Mouse (Mus musculus): ENCODE data around the gene Fbxw8. TPM values are rescaled to one million over a fixed set of nuclear protein-coding genes. Genes with fewer than 3 reads are reported as not detected.

Gene Fbxw8
- 42.0 and 45.0 TPM in 2 replicates for polyA plus RNA-seq (2016; fragmentation: Nextera tagmentation; extraction: Ambion mirVana)

- Histone ChIP-seq H3K4me2 (replicated peaks) (peak within 1 kb of the TSS; percentile 84), H3K4me3 (peak within 1 kb of the TSS; percentile 84), H3K9ac (peak within 1 kb of the TSS; percentile 92), H3K9me3 (replicated peaks) (no peaks in the 10 kb centered on the region), H3K27ac (peak within 1 kb of the TSS; percentile 80), H3K36me3 (no peaks in the 10 kb centered on the region), H3K4me1 (peaks cover 19% of the 10 kb centered on the region), H3K27me3 (peaks cover 4% of the 10 kb centered on the region; the same call in 1 of the 2 replicates)
- ATAC-seq (ENCODE audit: low FRiP score) = peak; percentile 88
- under 1% methylated on average over 65 of the region's 67 CpGs for WGBS
Measured at GRCm38 (mm10) chr5:118154839-118155564, at the start of gene Fbxw8. Gene Fbxw8, minus strand, starts transcription at chr5:118155464.

DNA sequence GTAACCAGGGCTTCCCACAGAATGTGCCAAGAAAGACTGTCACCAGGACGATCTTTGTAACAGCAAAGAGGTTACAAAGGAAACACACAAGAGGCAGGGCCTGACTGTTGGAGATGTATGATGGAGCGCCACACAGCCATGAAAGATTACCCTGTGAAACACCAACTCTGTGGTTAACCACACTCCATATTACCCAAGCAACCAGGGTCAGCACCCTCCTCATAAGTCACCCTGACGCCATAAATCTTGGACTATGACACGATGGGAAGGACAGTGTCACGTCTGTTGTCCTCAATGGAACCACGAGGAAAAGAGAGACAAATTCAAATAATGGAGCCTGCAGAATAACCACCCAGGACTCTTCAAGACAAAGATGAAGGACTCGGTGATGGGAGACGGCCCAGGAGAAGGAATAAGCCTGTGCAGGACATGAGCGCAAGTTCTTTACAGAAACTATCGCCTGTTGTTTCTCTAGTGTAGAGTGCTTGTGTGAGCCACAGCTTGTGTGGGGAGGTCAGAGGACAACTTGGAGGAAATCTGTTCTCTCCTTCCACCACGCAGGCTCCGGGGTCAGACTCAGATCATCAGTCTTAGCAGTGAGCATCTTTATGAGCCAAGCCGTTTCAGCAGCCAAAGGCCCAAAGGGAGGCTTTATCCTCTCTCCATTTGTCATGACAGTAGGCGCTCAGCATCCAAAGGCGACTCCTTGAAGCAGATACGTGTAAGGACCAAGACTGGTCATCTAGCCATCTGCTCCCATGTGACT lies 49.6 kb upstream of the Fbxw8 start:
- 60% methylated on average over 16 of the region's 16 CpGs for WGBS
- no peak for ATAC-seq (ENCODE audit: low FRiP score)
- peaks cover 24% of the 10 kb centered on the region for H3K4me1 ChIP-seq

DNA sequence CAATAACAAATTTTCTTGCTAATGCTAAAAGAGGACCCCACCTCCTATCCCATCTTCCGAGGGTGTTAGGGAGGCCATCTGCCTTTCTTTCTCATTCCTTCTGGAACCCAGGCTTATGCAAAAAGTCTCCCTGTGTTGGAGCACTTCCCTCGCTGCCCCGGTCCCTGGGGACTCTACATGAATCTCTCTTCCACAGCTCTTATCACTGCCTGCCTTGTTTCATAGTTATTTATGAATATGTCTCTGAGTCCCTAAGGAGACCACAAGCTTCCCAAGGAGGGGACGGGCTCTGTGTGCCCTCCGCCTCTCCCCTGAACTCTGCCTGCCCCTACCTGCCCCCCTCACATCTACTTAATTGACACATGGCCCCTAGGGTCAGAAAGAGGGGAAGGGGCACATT lies 44.4 kb upstream of the Fbxw8 start:
- H3K4me2 ChIP-seq (replicated peaks) = no peak overlapping the region
- no peaks in the 10 kb centered on the region for H3K9me3 ChIP-seq (replicated peaks)
- no peak overlapping the region for H3K9ac ChIP-seq
- peaks cover 20% of the 10 kb centered on the region; the same call in 1 of the 2 replicates for H3K36me3 ChIP-seq
- 58% methylated on average over 5 of the region's 5 CpGs for WGBS
- H3K27me3 ChIP-seq = no peaks in the 10 kb centered on the region; the same call in 1 of the 2 replicates
- no peak overlapping the region for H3K4me3 ChIP-seq
- no peak for ATAC-seq (ENCODE audit: low FRiP score)
- H3K4me1 ChIP-seq = peaks cover 7% of the 10 kb centered on the region
- H3K27ac ChIP-seq = no peak overlapping the region

More for the DNA sequence above, 49.6 kb upstream of the Fbxw8 start:
- H3K36me3 ChIP-seq = peaks cover 19% of the 10 kb centered on the region; the same call in 1 of the 2 replicates
- H3K9me3 ChIP-seq (replicated peaks) = no peaks in the 10 kb centered on the region
- H3K9ac ChIP-seq = no peak overlapping the region
- no peaks in the 10 kb centered on the region; the same call in 1 of the 2 replicates for H3K27me3 ChIP-seq
- H3K4me2 ChIP-seq (replicated peaks) = no peak overlapping the region
- 0 out of 2 replicates have a peak overlapping the region, but pooled peaks have one; percentile 23 for H3K27ac ChIP-seq
- no peak overlapping the region for H3K4me3 ChIP-seq

DNA sequence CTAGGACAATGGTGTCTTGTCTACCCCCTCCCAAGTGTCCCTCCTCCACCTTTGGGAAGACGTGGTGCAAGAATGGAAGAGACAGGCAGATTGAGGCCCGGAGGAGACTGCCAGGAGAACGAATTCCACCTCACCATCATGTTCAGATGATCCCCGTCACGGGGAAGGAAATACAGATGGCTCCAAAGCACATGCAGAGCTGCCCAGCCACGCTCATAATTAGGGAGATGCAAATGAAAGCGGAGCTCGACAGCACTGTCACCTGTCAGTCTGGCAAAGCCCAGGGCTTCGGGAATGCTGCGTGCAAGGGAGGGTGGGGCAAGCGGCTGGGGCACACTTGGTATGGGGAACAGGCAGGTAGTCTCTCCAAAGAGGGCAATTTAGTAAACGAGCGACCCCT lies 42.2 kb upstream of the Fbxw8 start:
- Histone ChIP-seq H3K36me3 (peaks cover 18% of the 10 kb centered on the region; the same call in 1 of the 2 replicates), H3K9me3 (replicated peaks) (no peaks in the 10 kb centered on the region), H3K4me3 (no peak overlapping the region), H3K4me2 (replicated peaks) (no peak overlapping the region), H3K27ac (no peak overlapping the region), H3K9ac (no peak overlapping the region), H3K27me3 (peaks cover 3% of the 10 kb centered on the region; the same call in 1 of the 2 replicates), H3K4me1 (peaks cover 16% of the 10 kb centered on the region)
- ATAC-seq (ENCODE audit: low FRiP score) = no peak
- whole genome bisulfite sequencing = 77% methylated on average over 13 of the region's 13 CpGs

GRCm38 (mm10) chr5:118192221-118192620 lies 37.0 kb upstream of the Fbxw8 start:
- 21% methylated on average over 18 of the region's 18 CpGs for WGBS
- no peak overlapping the region for H3K27ac ChIP-seq
- H3K4me2 ChIP-seq (replicated peaks) = 0 out of 2 replicates have a peak overlapping the region, but pooled peaks have one; percentile 26
- peak overlapping the region; percentile 32 for H3K9ac ChIP-seq
- H3K4me1 ChIP-seq = peaks cover 21% of the 10 kb centered on the region
- no peaks in the 10 kb centered on the region for H3K36me3 ChIP-seq
- H3K4me3 ChIP-seq = no peak overlapping the region
- no peaks in the 10 kb centered on the region for H3K9me3 ChIP-seq (replicated peaks)
- peaks cover 13% of the 10 kb centered on the region; the same call in 1 of the 2 replicates for H3K27me3 ChIP-seq
- no peak for ATAC-seq (ENCODE audit: low FRiP score)

- Histone ChIP-seq H3K36me3 (no peaks in the 10 kb centered on the region), H3K4me2 (replicated peaks) (no peak overlapping the region), H3K9me3 (replicated peaks) (no peaks in the 10 kb centered on the region), H3K4me3 (no peak overlapping the region), H3K9ac (no peak overlapping the region), H3K4me1 (peaks cover 24% of the 10 kb centered on the region), H3K27me3 (peaks cover 13% of the 10 kb centered on the region; the same call in 1 of the 2 replicates), H3K27ac (no peak overlapping the region)
- no peak for ATAC-seq (ENCODE audit: low FRiP score)
- 79% methylated on average over 9 of the region's 9 CpGs for WGBS
Measured at GRCm38 (mm10) chr5:118190491-118190890, 35.2 kb upstream of the Fbxw8 start.

GRCm38 (mm10) chr5:118188356-118188755 lies 33.1 kb upstream of the Fbxw8 start:
- no peak for ATAC-seq (ENCODE audit: low FRiP score)
- WGBS = 51% methylated on average over 6 of the region's 6 CpGs
- H3K9me3 ChIP-seq (replicated peaks) = no peaks in the 10 kb centered on the region

GRCm38 (mm10) chr5:118186903-118187633 lies 31.8 kb upstream of the Fbxw8 start:
- WGBS = 62% methylated on average over 9 of the region's 9 CpGs
- Histone ChIP-seq H3K27ac (no peak overlapping the region), H3K9me3 (replicated peaks) (no peaks in the 10 kb centered on the region), H3K9ac (no peak overlapping the region), H3K4me2 (replicated peaks) (no peak overlapping the region), H3K4me3 (no peak overlapping the region), H3K27me3 (peaks cover 9% of the 10 kb centered on the region; the same call in 1 of the 2 replicates), H3K4me1 (peaks cover 10% of the 10 kb centered on the region), H3K36me3 (no peaks in the 10 kb centered on the region)
- ATAC-seq (ENCODE audit: low FRiP score) = no peak

More at GRCm38 (mm10) chr5:118188356-118188755, 33.1 kb upstream of the Fbxw8 start:
- Histone ChIP-seq H3K27me3 (peaks cover 13% of the 10 kb centered on the region; the same call in 1 of the 2 replicates), H3K4me1 (peaks cover 22% of the 10 kb centered on the region), H3K36me3 (no peaks in the 10 kb centered on the region), H3K4me2 (replicated peaks) (no peak overlapping the region), H3K9ac (no peak overlapping the region), H3K27ac (no peak overlapping the region), H3K4me3 (no peak overlapping the region)

- Histone ChIP-seq H3K9me3 (replicated peaks) (peaks cover 6% of the 10 kb centered on the region), H3K4me3 (no peak overlapping the region), H3K4me2 (replicated peaks) (no peak overlapping the region), H3K9ac (no peak overlapping the region), H3K27ac (no peak overlapping the region), H3K27me3 (peaks cover 29% of the 10 kb centered on the region), H3K4me1 (peaks cover 16% of the 10 kb centered on the region), H3K36me3 (no peaks in the 10 kb centered on the region)
- 78% methylated on average over 7 of the region's 7 CpGs for WGBS
- ATAC-seq (ENCODE audit: low FRiP score) = no peak
Measured at GRCm38 (mm10) chr5:118177640-118178039, 22.4 kb upstream of the Fbxw8 start.

DNA sequence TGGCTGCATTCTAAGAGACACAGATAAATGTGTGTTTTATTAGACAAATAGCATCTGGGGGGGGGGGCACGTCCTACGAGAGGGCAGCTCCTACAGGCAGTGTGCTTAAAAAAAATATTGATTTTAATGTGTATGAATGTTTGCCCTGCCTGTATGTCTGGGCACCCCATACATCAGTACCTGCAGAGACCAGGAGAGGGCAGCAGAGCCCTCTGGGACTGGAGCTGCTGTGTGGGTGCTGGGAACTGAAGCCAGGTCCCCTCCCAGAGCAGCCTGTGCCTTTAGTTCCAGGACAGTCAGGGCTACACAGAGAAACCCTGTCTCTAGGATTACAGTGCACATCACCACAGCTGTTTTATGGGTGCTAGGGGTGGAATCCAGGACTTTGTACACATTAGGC lies 19.9 kb upstream of the Fbxw8 start:
- Histone ChIP-seq H3K36me3 (no peaks in the 10 kb centered on the region), H3K4me3 (no peak overlapping the region), H3K4me1 (peaks cover 31% of the 10 kb centered on the region), H3K27ac (no peak overlapping the region), H3K4me2 (replicated peaks) (peak overlapping the region; percentile 56), H3K27me3 (peaks cover 54% of the 10 kb centered on the region), H3K9me3 (replicated peaks) (peaks cover 6% of the 10 kb centered on the region), H3K9ac (no peak overlapping the region)
- ATAC-seq (ENCODE audit: low FRiP score) = no peak
- WGBS = 14% methylated on average over 2 of the region's 2 CpGs

- 0 out of 2 replicates have a peak, but pooled peaks have one; percentile 49 for ATAC-seq (ENCODE audit: low FRiP score)
- Histone ChIP-seq H3K27ac (no peak overlapping the region), H3K36me3 (no peaks in the 10 kb centered on the region), H3K27me3 (peaks cover 58% of the 10 kb centered on the region), H3K9ac (peak overlapping the region; percentile 39; the same call in 1 of the 2 replicates), H3K4me2 (replicated peaks) (peak overlapping the region; percentile 56), H3K9me3 (replicated peaks) (peaks cover 6% of the 10 kb centered on the region), H3K4me1 (peaks cover 35% of the 10 kb centered on the region), H3K4me3 (peak overlapping the region; percentile 24)
- under 1% methylated on average over 22 of the region's 22 CpGs for WGBS
Measured at GRCm38 (mm10) chr5:118174310-118175009, 19.2 kb upstream of the Fbxw8 start.
